Mouse (Mus musculus) monocyte, adult 5-6 weeks (primary cell): Measurements from ENCODE around the gene Nxpe3. TPM values are rescaled to one million over a fixed set of nuclear protein-coding genes. Genes with fewer than 3 reads are reported as not detected.
"Not testable (repeated sequence)": the region's sequence is repeated elsewhere in the genome, so short reads cannot be mapped to it uniquely, and the experiment has no call there.

Source experiments
- ATAC-seq: fragments of 153-309, 156-312 bp; replicated peaks from 2 replicates; pipeline ENCODE4 v1.8.0; 2017; ENCODE audit warnings: mild to moderate bottlenecking; ENCODE audit not compliant: low TSS enrichment, insufficient number of reproducible peaks, severe bottlenecking, poor library complexity, low FRiP score
- total RNA-seq: library from RNA; stranded (forward); fragments of 200-1000, 200-491, 200-594 nt; gene quantifications from 3 replicates; pipeline ENCODE4 v1.2.3, GENCODE M21; 2017

The Nxpe3 gene
- total RNA-seq, 1 experiment from 2014 or later = 1.8 TPM

DNA sequence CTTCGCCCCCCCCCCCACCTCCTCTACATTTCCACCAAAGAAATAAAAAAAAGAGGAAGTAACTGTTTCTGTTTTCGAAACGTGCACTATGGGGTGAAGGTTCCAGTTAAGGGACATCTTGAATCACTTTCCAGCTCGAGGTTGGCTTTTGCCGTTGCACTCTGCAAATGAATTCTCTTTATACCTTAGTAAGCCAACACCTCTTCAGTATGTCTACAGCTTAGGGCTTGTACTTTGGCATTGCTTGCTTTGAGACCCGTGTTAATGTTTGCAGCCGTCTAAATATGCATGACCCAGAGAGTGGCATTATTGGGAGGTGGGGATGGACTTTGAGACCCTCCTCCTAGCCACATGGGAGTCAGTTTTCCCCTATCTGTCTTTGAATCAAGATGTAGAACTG lies 2.6 kb downstream of the Nxpe3 start:
- ATAC-seq = no peak

DNA sequence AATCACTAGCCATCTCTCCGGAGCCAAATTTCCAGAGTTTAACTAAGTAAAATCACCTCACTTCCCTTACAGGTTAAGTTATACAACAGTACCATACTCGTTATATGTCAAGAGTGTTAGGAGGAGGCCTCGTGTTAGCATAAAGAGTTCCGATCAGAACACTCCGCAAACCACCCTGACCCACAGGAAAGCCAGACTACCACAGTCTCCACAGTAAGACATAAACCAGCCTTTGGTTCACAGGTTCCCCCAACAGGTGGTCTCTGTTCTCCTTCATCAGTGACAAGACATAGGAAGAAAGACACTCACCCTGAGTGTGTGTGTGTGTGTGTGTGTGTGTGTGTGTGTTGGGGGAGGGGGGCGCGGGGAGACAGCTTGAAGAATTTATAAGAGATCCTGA lies 3.7 kb downstream of the Nxpe3 start:
- ATAC-seq = no peak

DNA sequence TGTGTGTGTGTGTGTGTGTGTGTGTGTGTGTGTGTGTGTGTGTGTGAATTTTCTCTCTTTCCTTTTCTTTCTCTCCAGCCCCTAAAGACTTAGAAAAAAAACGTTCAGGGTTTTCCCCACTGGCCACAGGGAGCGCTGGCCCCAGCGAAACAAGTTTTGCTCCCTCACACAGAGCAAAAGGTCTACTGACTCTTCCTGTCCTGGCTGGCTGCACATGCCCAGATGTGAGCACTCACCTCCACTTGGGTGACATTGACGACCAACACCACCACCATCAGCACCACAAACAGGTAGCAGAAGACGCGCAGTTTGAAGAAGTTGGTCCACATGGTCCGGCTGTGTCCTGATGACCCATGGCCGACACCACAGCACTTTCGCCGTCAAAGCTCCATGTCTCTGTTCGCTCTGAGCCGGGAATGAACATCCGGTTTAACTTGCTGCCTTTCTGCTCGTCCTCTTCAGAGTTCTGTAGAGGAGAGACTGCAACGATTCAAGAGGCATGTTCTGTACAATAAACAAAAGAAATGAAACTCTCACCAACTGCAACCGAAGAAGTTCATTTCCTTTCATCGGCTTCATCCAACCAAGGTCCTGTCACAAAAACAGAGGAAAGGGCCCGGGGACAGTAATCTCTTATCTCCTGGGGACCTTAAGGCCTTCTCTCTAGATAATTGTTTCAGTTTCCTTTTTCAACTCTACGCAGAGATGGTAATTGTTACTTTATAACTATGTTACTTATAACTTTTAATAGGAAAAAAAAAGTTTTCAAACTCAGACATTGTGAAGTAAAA lies 4.5 kb downstream of the Nxpe3 start:
- ATAC-seq = no peak

DNA sequence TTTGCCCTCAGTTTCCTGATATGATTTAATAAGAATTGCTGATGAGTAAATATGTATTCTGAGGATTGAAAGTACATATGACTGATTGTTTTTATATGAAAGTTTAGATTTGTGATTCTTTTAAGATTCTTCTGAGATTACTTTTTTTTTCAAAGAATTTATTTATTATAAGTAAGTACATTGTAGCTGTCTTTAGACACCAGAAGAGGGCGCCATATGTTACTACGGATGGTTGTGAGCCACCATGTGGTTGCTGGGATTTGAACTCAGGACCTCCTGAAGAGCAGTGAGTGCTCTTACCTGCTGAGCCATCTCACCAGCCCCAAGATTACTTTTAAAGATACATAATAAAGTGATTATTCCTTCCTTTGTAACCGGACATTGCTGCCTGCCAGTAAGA lies 5.6 kb downstream of the Nxpe3 start:
- no peak for ATAC-seq

DNA sequence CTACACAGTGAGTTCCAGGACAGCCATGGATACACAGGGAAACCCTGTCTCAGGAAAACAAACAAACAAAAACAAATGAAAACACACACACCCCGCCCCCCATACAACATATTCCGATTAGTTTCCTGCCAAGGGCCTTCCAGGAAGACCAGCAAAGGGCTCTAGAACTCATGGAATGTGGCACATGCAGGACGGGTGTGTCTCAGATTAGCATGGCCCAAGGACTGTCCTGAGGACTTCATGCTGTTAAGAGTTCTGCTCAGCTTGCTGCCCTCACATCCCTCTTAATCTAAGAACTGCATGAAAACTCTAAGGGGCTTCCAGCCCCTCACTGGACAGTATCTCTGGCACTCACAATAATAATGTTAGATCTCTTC lies 6.5 kb downstream of the Nxpe3 start:
- ATAC-seq = no peak

DNA sequence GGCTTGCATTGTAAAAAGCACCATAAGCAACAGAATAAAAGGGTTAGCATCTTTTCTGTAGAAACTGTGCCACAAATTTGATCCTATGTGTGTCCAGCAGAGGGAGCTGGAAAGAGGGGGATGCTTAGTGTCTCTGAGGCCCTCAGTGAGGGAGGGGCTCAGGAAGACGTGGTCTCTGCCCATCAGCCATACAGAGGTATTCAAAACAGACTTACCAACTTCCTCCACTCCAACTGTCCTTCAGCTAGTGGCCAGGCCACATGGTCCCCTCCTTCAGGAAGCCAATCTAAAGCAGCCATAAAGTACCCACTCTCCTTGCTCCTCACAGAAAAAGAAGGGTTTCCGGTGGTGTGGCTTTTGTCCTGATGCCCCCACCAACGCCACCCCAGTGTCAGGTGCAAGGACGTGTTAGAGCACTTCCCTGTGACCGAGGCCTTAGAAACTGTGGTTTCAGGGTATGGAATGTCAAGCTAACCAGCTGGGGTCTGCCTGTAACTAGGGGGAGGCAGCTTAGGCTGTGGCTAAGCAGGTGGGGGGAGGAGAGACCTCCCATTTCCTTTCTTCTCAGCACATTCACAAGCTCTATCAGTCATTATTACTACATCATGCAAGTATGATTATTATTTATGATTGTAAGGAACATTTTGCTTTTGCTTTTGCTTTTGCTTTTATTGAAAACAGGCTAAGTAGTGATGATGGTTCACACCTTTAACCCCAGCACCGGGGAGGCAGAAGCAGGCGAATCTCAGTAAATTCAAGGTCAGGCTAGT lies 7.1 kb downstream of the Nxpe3 start:
- ATAC-seq = peak; percentile 48

DNA sequence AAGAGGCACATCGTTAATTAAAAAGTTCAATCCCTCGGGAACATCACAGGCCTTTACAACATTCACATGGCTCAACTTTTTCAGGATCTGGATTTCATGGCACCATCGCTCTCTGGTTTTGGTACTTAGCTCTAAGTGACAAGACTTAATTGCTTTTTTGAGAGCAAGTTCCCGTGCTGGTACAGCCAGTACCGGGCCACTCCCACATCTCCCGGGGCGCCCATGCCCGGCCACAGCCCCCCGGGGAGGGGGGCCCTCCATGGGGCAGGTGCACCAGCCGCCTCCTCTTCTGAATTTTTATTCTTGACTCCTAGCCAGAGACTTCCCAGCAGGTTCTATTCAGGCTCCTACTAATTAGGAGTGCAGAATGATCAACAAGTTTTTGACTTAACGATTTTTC lies 10.8 kb downstream of the Nxpe3 start:
- no peak for ATAC-seq

DNA sequence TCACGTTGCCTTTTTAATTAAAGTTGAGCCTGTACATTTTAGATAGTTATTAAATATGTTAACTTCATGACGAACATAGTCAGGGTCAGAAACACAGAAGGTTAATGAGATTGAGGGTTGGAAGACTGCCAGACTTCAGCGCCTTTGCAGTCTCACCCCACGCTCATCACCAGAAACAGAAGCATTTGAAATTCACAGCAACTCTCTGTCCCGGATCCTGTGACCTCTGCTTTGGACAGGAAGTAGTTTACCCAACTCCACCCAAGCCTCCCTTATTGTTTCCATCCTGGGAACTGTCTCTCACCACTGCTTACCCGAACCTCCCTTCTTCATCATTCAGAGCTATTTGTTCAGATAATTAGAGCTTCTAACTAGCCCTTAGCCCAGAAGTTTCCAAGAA lies 19.1 kb downstream of the Nxpe3 start:
- no peak for ATAC-seq

DNA sequence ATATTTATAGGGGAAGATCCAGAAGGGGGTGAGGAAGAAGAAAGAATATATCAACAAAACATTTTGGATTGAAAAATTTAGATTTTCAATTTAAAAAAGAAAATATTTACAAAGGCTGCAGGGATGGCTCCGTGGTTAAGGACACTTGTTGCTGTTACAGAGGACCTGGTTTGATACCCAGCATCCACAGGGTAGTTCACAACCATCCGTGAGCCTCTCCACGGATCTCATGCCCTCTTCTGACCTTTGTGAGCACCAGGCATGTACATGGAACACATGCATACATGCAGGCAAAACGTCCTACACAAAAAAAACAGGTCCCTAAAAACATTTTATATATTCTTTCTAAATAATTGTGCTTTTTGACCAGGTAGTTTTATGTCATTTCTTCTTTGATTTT lies 31.3 kb downstream of the Nxpe3 start:
- no peak for ATAC-seq

DNA sequence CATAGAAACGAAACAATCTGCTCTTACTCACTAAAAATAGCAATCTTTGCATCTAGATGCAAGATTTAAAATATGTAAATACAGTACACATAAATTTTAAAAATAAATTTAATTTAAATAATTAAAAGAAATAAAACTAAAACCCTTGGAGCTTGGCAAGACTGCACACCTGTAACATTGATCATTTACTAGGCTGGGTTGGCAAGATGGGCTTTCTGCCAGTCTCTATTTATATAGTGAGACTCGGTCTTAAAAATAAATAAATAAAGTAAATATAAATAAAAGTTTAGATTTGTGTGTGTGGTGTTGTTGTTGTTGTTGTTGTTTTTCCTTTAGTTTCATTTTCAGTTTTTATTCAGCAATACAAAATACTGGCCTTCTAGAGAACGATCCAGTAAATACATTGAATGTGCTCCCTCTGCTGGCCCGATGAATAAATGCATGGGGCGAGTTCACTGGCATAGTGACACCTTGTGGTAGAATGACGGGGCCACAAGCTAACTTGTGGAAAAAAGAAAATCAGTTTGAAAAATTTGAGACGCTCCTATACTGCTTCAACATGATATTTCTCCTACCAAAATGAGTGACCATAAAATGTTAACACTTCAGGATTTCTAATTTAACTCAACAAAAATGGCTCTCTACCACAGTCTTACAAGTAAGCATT lies 31.8 kb downstream of the Nxpe3 start:
- ATAC-seq = peak; percentile 88

DNA sequence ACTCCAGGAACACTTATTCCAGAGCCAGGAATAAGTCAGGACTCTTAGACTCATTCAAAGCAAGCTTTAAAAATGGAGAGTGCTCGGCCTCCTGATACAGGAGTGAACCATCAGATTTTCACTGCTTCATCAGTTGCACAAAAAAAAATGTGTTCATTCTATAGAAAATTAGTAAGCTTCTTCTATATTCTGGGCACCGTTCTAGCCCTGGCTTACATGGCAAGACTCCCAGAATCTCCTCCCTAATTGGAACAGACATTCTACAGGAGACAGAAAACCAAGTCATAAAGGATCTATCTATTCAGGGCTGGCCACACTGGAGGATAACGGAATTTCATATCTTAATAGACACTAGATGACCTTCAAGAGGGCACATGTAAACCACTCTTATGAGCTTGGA lies 34.0 kb downstream of the Nxpe3 start:
- ATAC-seq = no peak

DNA sequence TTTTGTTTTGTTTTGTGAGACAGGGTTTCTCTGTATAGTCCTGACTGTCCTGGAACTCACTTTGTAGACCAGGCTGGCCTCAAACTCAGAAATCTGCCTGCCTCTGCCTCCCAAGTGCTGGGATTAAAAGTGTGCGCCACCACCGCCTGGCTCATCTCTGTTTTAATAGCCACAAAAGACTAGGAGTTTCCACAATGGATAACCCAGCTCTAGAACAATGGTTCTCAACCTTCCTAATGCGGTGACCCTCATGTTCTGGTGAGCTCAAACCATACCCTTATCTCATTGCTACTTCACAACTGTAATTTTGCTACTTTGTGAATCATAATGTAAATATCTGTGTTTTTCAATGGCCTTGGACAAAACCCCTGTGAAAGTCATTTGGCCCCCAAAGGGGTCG lies 35.7 kb downstream of the Nxpe3 start:
- ATAC-seq = not testable (repeated sequence)

DNA sequence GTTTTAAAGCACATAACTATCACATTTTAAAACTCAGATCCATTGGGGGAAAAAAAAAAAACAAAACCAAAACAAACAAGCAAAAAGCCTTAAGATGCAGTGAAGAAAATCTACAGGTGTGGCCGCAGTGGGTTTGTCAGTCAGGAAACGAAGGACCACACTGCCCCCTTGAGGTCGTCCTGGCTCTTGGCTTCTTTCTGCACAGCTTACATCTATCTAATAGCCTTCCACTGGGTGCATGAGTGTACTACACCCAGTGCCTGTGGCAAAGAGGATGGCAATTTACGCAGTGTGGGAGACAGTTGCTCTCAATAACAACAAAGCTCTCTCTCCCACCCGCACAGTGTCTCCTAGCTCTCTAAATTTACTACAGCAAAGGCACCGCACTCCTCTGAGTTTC lies 36.6 kb downstream of the Nxpe3 start:
- ATAC-seq = peak; percentile 74

DNA sequence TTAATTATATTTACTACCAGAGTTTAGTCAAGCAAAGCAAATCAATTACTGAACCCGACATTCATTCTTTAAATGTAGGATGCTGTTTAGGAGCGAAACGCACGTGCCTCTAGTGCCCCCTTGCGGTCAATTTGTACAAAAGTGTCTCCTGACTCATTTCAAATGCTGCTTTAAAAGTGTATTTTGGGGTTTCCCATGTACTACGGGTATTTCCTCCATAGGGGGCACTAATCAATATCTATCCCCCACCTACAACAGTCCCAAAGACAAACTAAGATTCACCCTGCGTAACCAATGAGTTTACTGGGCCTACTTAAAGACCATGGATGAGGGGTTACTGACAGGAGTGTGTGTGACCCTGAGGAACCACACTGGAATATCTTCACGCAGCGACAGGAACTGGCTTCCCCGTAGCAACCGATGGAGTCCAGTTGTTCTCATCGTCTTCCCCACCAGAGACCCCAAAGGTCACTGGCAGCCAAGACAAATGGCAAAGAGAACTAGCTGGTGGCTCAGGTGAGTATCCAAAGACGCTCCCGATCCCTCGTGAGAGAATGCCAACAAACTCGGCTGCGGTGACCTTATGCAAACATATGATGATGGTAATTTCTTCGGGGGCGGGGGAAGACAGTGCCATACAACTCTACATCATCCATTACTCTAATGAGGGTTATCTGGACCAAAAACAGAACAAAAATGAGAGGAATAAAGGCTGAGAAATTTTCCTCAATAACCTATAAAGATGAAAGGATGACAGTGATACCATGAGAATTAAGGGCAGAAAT lies 42.0 kb downstream of the Nxpe3 start:
- ATAC-seq = peak; percentile 78

DNA sequence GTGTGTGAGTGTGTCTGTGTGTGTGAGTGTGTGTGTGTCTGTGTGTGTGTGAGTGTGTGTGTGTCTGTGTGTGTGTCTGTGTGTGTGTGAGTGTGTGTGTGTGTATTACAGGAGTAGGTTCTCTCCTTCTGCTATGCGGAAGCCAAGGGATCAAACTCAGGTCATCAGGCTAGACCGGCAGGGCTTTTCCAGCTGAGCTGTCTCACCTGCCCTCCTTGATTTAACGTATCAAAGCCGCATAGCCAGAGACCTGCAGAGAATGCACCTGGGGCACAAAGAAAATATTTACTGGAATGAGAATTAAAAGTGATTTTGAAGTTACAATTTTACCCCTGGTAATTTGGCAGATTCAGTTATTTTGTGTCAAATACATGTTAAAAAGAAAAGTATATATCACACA lies 42.6 kb downstream of the Nxpe3 start:
- ATAC-seq = no peak

DNA sequence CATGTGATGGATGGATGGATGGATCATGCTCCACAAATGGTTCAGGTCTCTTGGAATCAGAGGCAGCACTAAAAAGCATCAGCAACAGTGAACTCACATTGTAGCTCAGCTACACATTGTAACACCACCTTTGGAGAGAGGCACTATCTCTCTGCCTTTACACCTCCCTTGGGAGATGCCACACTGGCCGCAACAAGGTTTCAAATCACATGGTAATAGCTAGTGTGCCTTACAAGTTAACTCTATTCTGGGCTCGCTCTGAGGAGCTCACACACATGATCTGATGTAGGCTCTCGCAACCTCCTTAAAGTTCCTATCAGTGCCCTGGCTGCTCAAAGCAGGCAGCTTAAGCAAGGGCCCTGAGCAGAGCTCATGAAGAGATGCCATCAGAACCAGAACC lies 44.6 kb downstream of the Nxpe3 start:
- no peak for ATAC-seq

DNA sequence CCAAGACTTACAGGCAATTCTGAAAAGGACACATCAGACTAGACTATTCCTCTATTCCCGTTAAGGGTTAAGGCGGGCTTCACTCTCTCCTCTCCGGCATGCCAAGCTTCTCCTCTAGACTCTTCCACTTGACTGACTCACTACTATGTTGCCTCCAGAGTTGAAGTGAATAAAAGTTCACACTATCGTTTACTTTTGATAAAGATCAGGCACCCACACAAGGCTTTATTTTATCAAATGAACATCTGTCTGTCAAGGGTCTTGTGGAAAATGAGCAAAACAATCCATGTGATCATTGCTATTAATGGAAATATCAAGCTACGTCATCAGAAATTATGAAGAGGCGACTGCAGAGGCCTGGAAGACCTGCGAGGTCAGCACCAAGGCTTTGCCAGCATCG lies 47.4 kb downstream of the Nxpe3 start:
- no peak for ATAC-seq

DNA sequence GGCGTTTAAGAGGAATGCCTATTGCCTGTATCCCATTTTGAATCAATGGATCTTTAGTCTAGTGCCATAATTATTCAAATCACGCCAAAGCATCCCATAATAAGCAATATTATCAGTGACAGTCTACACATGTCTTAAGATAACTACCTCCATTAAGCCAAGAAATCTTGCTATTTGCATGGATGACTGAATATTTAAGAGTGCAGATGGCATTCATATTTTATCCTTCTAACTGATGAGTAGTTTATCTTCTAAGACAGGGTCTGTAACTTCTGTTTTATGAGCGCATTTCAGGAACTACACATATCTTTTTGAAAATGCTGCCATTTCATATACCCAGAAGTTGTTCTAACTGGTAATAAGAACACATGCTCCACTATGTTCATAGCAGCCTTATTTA lies 50.2 kb downstream of the Nxpe3 start:
- no peak for ATAC-seq

DNA sequence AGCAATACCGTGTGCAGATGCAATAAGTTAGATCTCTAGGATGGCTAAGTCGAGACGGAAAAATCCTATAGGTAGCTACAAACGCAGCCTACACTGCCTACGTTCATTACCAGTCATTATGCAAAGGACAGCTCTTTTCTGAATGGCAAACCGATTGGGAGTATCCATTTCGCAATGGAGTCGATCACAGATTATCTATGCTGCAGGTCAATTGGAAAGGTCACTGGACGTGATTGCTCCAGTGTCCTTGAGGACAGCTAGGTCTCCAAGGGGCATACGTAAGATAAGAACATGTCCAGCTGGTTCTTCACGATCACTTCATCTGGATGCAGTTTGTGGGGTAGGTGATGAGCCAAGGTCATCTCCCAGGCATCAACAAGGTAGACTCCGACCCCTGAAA lies 51.2 kb downstream of the Nxpe3 start:
- no peak for ATAC-seq
